Mouse (Mus musculus) spleen, adult 18-20 months (tissue): ENCODE results near the gene Olfr1426.
"Not testable (repeated sequence)": the region's sequence is repeated elsewhere in the genome, so short reads cannot be mapped to it uniquely, and the experiment has no call there.

ENCODE experiments used
- DNase-seq, 2 experiments: peaks; one replicate each; pipeline ENCODE4 v3.0.0; 2022; ENCODE audit warnings: mixed read lengths in 2 of 2

Gene Olfr1426

GRCm38 (mm10) chr19:12091913-12092312 is at the start of gene Olfr1426:
Olfr1426 (minus strand) TSS chr19:12092013.
- DNase-seq = no peak

DNA sequence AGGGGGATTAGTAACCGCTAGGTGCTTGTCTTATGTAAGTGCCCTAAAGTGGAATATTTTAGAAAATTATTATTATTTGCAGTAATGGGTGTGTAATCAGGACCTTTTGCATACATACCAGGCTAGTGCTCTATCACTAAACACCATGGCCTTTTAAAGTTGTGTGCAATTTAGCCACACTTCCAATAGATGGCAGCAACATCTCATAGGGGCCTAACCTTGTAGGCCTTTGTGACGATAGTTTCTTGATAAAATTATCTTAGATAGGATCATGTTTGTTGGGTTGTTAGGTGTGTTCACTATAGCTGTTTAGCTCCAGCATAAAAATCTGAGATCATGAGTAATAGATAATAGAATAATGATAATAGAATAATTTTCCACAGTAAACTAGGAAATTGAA is 42.5 kb upstream of the Olfr1426 start:
- DNase-seq = no peak

- DNase-seq = no peak
These were observed 31.3 kb upstream of the Olfr1426 start, which contains the start of gene Olfr76 for GRCm38 (mm10) chr19:12123103-12123502. Olfr76 (minus strand) TSS chr19:12123203.

GRCm38 (mm10) chr19:12116464-12116863 is 24.7 kb upstream of the Olfr1426 start:
- no peak for DNase-seq

GRCm38 (mm10) chr19:12115797-12116196 is 24.0 kb upstream of the Olfr1426 start, which contains the start of gene Olfr1428:
Olfr1428 (minus strand) TSS chr19:12115897.
- DNase-seq = no peak

DNA sequence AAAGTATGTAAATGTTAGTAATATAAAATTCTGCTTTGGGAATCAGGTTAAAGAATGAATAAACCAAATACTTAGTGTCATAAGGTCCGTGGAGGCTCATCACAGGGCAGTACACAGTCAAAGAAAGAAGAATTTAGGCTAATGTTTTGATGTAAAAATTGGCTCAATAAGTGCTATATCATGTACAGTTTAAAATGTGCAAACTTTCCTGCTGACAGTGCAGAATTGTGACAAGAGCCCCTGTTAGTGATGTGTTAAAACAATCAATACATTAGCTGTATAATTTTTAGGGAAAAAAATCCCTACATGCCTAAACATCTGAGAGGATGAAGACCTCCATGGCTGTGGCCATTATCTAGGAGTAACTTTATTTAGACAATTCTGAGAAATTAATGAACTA is 22.0 kb upstream of the Olfr1426 start:
- DNase-seq = no peak

GRCm38 (mm10) chr19:12104541-12104940 is 12.7 kb upstream of the Olfr1426 start:
- DNase-seq = no peak

GRCm38 (mm10) chr19:12103234-12103633 is 11.4 kb upstream of the Olfr1426 start, which contains the start of gene Olfr1427:
Olfr1427 (minus strand) TSS chr19:12103334.
- DNase-seq = no peak

- DNase-seq = not testable (repeated sequence)
These were observed 14.2 kb downstream of the Olfr1426 start, which contains the start of gene Olfr1425 for GRCm38 (mm10) chr19:12077631-12078030. Olfr1425 (minus strand) TSS chr19:12077731.

DNA sequence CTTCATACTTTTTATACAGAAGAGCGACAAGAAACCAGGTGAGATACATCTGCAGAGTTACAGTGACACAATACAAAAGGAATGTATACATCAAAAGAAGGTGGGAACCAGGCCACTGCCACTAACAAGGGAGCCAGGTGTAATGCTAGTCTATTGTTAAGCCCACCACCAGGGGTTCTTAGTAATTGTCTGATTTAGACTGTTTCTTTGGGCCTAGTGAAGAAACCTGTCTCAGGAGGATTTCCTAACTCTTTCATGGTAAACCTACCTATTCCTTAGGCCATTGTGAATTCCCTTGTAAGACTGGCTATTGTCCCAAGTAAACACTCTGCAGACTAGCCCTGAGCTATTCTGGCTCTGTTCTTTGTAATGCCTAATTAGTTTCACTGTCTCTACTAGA is 22.3 kb downstream of the Olfr1426 start:
- not testable (repeated sequence) for DNase-seq

- not testable (repeated sequence) for DNase-seq
These were observed 24.0 kb downstream of the Olfr1426 start for GRCm38 (mm10) chr19:12067806-12068205.

GRCm38 (mm10) chr19:12062582-12062981 is 29.2 kb downstream of the Olfr1426 start, which contains the start of gene Olfr1424:
Olfr1424 (minus strand) TSS chr19:12062682.
- not testable (repeated sequence) for DNase-seq

- no peak for DNase-seq
These were observed 48.6 kb downstream of the Olfr1426 start for GRCm38 (mm10) chr19:12043163-12043562.

GRCm38 (mm10) chr19:12041217-12041616 is 50.6 kb downstream of the Olfr1426 start, which contains the start of gene Olfr1423:
Olfr1423 (minus strand) TSS chr19:12041317.
- DNase-seq = no peak

DNA sequence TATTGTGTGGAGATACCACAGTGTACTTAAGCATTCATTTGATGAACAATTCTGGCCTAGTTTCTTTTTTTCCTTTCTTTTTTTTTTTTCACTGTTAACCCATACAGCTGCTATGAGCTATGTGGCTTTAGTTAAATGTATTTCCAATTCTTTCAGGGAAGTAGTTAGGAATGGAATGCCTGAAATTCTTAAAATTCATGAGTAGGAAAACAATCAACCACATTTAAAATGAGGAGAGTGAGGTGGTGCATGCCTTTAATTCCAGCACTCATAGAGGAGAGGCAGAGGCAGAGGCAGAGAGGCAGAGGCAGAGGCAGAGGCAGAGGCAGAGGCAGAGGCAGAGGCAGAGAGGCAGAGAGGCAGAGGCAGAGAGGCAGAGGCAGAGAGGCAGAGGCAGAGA is 54.1 kb downstream of the Olfr1426 start:
- DNase-seq = no peak
